Mouse (Mus musculus) layer of hippocampus, postnatal 10 days (tissue): ENCODE measurements around the gene Tprkb. TPM values are rescaled to one million over a fixed set of nuclear protein-coding genes. Genes with fewer than 3 reads are reported as not detected.
"Not testable (repeated sequence)": the region's sequence is repeated elsewhere in the genome, so short reads cannot be mapped to it uniquely, and the experiment has no call there.

Experiments used
- DNase-seq, 2 experiments: peaks; one replicate each; pipeline ENCODE4 v3.0.0; 2021; ENCODE audit warnings: low spot score in 2 of 2
- long read RNA-seq: library from polyadenylated mRNA; stranded (forward); transcript quantifications from one replicate; pipeline ENCODE4 v2.0.0, GENCODE M21; 2023
- total RNA-seq, 2 experiments: library from RNA; stranded (reverse); gene quantifications; 2 replicates each; pipeline ENCODE4 v1.2.3; 2021

Tprkb gene
- total RNA-seq = 10 to 100 TPM; 51.7 to 54.5 TPM
- long read RNA-seq, transcript Tprkb-201 (6 exons, 2,103 nt) = major isoform, 17 of 50 reads
- long read RNA-seq, partial matches to known transcripts = 2 of 50 reads
- long read RNA-seq, other reads (novel, unspliced or antisense) = 25 of 50 reads

- DNase-seq = no peak
These were observed at the start of gene Tprkb for GRCm38 (mm10) chr6:85911587-85911986. Tprkb (plus strand) TSS chr6:85911865.

DNA sequence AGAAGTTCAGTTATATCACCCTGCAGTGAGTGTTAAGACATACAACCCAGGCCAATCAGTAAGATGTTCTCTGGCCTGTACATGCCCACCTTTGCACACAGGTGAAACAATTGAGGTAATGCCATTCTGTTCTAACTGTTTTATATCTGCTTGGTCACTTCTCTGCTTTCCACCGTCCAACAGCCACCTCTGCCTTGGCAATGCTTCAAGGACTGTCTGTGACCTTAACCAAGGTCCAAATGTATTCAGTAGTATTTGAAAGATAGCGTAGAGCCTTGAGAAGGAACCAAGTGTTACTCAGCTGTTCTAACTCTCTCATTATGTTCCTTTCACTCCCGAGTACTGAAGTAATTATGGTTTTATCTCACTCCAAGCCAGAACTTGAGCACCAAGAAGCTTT, 49.1 kb upstream of the Tprkb start:
- DNase-seq = no peak

DNA sequence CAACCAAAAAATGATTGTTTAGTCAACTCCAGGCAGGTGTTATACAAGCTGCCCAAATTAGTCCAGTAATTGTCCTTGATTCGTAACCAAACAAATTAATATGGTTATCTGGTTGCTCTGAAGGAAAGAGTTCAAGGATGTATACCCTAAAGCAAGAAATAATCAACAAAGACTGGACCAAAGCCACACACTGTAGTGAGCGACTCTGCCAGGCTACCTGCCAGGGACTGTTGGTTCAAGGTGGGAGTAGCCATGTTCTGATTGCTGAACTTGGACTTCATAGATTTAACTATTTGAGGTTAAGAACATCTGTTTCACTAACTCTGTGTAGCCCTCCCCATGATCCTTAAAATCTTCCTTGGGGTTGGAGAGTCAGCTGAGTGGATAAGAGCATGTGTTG, 48.5 kb upstream of the Tprkb start:
- no peak for DNase-seq

- DNase-seq = no peak
These were observed 47.8 kb upstream of the Tprkb start for GRCm38 (mm10) chr6:85863840-85864239.

GRCm38 (mm10) chr6:85864900-85865639, 46.6 kb upstream of the Tprkb start:
- DNase-seq = peak; percentile 40 to 47

DNA sequence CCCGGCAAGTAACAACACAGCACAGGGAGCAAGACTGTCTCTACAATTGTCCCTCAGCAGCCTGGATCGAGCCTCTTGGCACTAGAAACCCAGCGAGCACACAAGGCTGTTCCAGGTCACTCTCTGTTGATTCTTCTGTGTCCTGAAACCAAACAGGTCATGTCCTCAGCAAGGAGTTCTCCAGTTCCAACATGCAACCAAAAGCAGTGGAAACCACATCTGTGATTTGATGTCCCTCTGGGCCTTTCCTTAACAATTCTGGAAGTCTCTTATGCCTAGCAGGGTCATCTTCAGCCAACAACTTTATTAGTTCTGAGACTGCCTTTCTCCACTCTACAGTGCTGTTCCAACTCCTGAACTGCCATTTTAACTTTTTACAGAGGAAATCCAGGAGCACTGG, 45.5 kb upstream of the Tprkb start:
- DNase-seq = not testable (repeated sequence)

DNA sequence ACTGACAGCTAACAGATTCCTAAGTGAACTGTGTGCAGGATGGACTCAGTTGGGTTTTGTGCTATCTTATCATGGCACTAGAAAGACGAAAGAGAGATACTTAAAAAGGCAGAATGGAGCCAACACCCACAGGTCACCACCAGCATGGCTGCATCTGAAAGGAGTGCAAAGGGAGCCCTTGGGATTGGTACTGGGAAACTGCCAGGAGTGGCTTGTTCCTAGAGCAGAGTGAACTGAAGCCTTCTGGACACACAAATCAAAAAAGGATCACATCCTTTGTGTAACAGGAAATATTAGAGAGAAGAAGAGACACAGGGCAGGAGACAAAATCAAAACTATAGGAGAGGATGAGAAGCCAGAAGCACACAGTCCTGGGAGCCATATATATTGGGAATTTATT, 44.7 kb upstream of the Tprkb start:
- DNase-seq = not testable (repeated sequence)

DNA sequence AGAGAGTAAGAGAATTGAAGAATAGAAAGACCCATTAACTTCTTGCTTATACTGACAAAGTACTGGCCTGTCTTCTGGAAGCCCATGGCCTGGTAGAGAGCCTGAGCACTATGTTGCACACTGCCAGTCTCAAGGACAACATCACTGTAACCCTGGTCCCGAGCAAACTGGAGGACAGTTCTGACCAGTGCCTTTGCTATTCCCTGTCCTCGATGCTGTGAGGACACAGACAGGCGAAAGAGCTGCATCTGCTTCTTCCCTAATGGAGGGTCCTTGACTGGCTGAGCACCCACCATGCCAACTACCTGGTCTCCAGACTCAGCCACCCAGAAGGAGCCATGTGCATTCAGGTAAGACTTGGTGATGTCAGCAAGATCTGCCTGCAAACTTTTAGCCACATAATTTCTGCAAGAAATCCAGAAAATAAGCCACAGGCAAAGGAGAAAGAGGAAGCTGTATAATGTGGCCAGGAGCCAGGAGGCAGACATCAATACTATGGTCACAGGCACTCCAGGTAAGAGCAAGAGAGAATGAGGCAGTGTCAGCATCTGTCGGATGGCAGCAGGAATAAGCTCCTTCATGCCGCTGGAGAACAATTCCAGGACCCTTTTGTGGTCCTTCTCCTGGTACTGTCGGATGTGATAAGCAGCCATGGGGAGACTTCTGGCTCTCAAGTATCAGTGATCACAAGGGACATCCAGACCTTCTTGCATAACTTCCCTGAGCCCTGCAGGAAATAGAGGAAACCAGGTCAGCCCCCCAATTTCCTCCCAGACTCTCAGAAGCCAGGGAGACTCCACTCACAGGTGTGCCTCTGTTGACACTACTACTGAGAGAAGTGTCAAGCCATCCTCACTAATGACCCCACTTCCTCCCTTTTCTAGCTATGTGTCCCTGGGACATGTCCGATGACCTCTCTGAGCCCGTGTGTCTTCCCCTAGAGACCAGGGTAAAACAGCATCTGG, 43.7 kb upstream of the Tprkb start:
- no peak for DNase-seq

DNA sequence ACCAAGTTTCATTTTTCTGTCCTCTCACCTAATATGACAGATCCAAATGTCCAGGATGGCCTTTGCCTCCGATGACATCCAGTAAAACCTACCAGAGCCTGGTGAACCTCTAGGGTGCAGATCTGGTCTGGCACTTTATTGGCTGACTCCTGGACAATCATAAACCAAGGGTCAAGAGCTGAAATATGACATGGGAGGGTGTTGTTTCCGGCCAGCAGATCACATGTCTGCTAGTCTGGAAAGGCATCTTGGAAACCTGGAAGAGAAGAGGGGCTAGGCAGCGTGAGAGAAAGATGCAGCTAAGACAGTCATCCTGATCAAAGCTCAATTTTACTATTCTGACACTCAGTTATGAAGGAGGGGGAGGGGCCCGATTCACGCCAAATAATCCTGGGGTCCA, 42.7 kb upstream of the Tprkb start, which contains the start of gene Nat8f2:
Gene Nat8f2 (minus strand): TSS at position 153 of the 400 bp plus-strand sequence.
- DNase-seq = not testable (repeated sequence)

DNA sequence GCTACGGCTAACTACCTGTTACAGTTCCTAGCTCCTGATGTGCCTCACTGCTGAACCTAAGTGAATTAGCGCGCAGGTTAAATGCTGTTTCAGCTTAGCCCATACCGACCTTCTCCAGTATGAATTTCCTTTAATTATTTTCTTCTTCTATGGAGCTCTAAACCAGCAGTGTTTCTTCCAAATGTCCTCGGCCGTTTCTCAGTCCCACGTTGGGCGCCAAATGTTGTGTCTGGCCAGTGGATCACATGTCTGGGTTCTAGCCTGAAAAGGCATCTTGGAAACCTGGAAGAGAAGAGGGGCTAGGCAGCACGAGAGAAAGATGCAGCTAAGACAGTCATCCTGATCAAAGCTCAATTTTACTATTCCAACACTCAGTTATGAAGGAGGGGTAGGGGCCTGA, 28.4 kb upstream of the Tprkb start:
- DNase-seq = peak in 1 of 2 experiments; percentile 2

- DNase-seq = no peak
These were observed 27.4 kb upstream of the Tprkb start for GRCm38 (mm10) chr6:85884311-85884710.

DNA sequence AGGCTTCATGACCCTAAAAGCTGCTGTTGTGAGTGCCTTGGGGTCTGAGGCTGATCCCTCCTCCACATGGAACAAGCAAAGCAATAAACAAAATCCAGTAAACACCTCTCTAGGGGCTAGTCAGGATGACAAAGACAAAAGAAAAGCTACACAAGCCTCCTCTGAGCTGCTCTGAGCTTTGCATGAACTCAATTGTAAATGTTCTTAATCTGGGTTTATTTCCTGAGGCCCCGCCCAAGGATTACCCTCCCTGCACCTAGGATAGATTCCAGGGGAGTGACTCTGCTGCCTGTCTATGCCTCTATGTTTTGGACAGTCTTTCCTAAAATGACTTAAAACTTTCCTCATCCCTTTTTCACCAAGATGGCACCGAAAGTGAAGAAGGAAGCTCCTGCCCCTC, 22.7 kb upstream of the Tprkb start:
- DNase-seq = no peak

GRCm38 (mm10) chr6:85895061-85895648, 16.5 kb upstream of the Tprkb start:
- peak in 1 of 2 experiments; percentile 33 for DNase-seq

DNA sequence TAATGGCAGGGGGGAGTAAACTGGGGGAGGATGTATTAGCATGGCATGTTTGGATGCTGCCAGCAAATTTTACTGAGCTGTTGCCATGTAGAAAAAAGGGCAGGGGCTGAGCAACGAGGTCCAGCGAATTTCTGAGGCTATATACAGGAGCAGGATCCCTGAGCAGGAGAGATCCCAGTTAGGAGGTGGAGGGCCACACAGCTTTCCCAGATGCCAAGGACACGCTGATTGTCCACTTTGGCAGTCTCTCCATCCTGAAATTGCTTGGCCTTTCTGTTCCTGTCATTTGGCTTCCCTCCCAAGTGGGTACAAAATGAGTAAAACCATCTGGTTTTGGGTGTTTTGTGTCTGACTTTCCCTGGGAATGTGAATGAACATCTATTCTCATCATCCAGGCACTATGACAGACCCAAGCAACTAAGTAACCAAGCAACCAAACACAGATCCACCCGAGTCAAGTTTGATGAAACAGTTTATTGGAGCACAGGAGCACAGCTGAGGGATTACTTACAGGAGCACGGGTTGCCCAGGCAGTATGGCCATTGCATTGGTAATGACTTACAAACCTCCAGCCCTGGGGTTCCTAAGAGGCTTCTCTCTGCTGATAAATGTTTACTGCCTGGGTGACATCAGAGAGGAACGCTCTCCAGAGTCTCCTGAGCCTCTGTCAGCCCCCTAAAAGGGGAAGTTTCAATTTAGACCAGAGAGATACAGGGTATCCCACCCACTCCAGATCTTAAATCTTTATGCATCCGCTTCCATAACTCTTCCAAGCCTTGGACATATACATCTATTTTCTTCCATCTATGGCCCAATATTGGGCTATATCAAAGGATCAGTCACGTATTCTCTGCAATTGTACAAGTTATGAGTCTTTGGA, 12.8 kb upstream of the Tprkb start:
- peak; percentile 28 to 35 for DNase-seq

DNA sequence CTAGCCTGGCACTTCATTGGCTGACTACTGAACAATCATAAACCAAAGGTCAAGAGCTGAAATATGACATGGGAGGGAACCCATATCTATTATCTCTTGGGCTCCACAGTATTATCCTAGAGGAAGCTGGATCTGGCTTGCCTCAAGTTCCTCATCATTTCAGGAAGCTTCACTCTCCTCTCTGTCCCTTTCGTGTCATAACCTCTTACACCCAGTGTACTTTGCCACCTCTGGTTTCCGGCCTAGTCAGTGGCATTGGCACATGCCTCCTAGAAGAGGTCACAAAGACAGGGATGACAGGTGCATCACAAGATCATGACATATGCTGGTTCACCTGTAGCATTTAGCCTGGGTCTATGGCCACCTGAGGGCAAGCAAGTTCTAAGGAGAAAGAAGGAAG, 9.4 kb upstream of the Tprkb start:
- no peak for DNase-seq

GRCm38 (mm10) chr6:85904642-85905061, 7.0 kb upstream of the Tprkb start, which contains the start of gene Nat8f4:
Nat8f4 (minus strand) TSS chr6:85904884.
- DNase-seq = peak; percentile 81 to 88

GRCm38 (mm10) chr6:85906911-85907351, 4.7 kb upstream of the Tprkb start:
- DNase-seq = peak; percentile 50 to 62

DNA sequence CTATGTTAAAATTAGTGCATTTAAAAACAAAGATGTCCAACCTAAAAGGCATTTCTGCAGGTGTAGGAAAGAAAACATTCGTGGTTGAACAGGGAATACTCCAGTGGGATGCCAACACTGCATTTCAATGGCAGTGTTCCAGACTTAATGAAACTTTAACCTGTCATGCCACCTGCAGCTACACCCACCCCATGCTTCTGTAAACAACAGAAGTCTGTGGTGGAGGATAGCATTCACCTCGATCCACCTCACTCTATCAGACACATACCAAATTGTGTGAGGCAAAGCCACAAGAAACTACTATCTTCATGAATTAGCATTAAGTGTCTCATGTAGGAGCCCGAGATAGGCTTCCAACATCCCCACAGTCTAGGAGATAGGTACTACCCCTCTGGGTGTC, 3.3 kb upstream of the Tprkb start:
- DNase-seq = no peak

DNA sequence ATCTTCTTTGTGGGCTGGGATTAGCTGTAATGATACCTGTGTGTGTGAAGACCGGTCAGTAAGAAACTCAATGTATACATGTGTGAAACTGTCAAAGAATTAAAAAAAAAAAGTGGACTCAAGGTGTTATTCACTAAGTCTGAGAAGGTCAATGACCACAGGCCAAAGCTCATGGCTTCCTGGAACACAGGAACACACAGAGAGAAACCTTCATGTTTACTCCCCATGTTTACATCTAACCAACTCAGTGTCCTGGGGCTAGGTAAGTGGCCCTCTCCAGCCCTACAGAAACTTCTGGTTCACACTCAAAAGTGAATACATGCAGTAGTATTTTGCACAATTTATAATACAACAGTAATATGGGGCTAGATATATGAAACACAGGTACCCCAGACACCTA, 2.0 kb upstream of the Tprkb start:
- DNase-seq = no peak

- no peak for DNase-seq
These were observed 3.5 kb downstream of the Tprkb start for GRCm38 (mm10) chr6:85915141-85915538.
